Mouse (Mus musculus) layer of hippocampus, postnatal 36 days (tissue): ENCODE data around the gene Fbxl8. TPM values are rescaled to one million over a fixed set of nuclear protein-coding genes. Genes with fewer than 3 reads are reported as not detected.

Experiments used
- DNase-seq, 2 experiments: peaks; one replicate each; pipeline ENCODE4 v3.0.0; 2022
- total RNA-seq, 2 experiments: library from RNA; stranded (reverse); gene quantifications; 2 replicates each; pipeline ENCODE4 v1.2.3; 2021

Gene Fbxl8
- total RNA-seq, 2 experiments from 2014 or later = 1.0 TPM

DNA sequence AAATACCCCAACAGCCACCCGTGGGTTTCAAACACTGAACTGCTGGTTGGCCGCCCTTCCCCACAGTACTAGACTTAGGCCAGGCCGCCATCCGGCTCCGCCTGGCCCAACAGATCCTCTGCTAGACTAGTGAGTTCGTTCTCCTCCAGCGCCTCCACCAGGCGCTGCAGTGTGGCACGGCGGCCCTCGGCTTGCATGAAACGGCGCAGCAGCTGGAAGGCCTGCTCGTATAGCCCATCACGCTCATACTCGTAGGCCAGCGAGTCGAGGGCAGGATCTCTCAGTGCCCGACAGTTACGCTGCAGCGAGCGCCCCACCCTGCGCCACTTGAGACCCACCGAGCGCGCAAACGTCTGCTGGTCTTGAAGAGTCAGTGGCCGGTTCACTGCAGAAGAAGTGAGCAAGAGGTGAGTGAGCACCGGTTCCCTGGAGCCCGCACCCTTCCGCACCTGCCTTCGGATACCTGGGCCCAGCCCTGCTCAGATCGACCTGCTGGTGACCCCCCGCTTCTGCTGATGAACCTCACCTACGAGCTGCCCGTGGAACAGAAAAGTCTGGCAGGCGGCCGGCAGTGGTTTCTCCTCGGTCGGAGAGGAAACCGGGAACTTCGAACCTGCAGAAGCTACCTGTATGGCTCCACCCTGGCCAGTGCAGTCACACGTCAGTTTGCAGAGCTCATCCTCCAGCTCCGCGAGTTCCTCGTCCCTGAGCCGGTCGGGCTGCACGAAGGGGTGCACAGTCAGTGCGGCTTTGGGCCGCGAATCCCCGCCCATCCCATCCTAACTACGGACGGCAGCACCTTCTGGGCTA, 5.3 kb upstream of the Fbxl8 start:
- no peak for DNase-seq

DNA sequence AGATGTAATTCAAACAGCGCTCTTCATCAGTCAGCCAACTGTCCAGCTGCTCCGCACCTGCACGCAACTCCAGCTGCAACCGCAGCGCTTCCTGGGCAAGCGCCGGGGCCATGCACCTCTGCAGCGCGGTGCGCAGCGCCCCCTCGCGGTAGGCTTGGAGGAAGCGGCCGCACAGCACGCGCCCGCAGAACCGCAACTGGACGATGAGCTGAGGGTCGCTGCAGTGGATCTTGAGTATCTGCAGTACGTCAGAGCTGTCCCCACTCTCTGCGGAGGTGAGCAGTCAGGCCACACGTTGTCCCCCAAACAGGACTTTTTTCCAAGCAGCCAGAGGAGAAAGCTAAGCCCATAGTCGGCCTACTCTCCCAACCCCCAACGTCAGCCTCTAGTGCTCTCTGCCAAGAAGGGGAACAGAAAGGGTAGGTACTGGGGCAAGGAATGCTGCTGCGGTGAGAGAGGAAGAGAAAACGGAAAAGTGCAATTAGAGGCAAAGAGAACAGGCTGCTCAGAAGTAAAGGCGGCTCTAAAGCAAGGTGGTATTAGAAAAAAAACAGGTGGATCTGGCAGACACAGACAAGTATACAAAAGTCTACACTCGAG, 4.6 kb upstream of the Fbxl8 start:
- peak; percentile 64 to 70 for DNase-seq

DNA sequence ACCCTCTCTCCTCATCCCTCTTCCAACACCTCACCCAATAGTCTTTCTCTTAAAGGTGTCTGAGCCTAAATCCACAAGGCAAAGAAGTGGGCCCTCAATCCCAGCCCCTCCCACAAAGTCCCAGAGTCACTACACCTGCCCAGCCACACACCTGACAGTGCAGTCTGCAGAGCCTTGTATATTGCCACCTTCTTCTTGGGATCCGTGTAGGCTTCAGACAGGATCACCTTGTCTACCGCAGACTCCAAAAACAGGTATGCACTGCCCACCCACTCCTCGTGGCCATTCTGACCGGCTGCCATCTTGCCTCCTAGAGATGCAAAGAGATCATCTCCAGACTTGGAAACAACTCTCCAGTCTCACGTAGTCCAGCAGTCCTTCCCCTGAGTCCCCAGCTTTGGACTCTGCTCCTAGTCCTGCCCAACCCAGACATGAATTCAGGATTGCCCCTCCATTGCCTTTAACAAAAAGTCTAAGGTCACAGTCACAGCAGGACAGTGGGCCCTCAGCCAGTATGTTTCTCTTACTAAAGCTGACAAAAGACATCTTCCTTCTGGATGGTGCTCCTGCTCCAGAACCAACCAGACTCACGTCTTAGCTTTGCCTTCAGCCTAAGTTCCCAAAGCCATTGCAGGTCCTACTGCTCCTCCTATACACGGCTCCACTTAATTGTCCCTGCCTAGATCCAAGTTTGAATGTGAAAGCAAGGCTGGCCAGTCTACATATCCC, 3.9 kb upstream of the Fbxl8 start:
- DNase-seq = no peak

DNA sequence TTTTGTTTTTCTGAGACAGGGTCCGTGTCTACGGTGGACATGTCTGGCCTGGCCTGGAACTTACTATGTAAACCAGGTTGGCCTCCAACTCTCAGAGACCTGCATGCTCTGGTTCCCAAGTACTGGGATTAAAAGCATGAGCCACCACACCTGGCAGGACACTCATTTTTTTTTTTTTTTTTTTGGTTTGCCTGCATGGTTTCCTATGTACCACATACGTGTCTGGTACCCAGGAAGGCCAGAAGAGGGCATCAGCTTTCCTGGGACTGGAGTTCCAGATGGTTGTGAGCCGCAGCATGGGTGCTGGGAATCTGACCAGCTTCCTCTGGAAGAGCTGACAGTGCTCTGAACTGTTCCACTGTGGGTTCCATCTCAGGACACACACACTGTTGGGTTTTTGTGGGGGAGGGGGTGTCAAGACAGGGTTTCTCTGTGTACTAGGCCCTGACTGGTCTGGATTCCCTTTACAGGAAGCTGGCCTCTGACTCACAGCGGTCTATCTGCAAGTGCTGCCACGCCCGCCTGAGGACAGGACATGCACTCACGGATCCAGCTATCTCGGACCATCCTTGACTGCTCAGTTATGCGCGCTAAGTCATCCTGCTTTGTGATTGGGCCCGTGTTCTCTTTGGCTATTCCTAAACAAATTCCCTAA, 3.0 kb upstream of the Fbxl8 start:
- DNase-seq = no peak

DNA sequence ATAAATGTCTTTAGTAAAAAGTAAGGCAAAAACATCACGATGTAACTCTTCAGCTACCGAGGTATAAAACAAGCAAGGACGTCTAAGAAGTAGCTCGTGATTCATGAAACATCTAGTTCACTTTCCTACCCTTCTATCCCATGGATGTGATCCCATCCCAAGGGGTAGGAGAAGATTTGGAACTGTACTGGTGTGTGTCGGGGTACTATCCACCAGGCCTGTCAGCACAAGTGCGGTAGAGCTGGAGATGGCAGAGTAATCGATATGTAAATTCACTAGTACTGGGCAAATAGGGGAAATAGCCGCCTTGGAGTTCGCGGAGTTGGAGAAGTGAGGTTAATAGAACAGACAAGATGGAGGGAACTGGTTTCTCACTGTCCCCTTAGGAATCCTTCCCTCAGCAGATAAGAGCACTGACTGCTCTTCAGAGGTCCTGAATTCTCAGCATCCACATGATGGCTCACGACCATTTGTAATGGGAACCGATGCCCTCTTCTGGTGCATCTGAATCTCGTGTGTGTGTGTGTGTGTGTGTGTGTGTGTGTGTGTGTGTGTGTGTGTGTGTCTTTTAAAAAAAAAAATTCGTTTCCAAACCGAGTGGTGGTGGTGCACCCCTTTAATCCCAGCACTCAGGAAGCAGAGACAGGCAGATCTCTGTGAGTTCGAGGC, 1.1 kb upstream of the Fbxl8 start:
- DNase-seq = no peak

GRCm38 (mm10) chr8:105265128-105265527, 680 bp downstream of the Fbxl8 start:
- no peak for DNase-seq

- DNase-seq = no peak
Observed at GRCm38 (mm10) chr8:105266775-105267174, 2.3 kb downstream of the Fbxl8 start.

DNA sequence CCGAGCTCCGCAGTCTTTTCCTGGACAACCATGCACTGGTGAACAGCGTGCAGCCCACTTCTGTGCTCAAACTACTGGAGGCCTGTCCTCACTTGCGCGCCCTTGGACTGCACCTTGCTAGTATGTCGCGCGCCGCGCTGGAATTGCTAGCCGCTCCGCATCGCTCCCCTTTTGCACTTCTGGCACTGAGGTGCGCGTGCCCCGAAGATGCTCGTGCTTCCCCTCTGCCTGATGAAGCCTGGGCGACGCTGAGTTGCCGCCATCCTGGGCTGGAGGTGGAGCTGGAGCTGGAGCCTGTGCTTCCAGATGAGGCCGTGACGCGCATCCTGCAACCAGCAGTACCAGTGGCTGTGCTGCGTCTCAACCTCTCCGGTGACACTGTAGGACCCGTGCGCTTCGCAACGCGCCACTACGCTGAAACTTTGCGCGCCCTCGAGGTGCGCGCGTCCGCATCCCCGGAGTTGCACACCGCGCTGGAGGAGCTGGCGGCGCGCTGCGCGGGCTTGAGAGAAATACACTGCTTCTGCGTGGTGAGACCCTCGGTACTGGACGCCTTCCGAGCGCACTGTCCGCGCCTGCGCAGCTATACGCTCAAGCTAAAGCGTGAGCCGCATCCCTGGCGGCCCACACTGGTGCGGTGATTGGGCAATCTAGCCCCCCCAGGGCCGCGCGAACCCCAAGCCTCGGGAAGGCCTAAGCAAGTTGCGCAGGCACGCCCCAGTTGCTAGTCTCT, 4.1 kb downstream of the Fbxl8 start:
- DNase-seq = peak; percentile 70 to 79

DNA sequence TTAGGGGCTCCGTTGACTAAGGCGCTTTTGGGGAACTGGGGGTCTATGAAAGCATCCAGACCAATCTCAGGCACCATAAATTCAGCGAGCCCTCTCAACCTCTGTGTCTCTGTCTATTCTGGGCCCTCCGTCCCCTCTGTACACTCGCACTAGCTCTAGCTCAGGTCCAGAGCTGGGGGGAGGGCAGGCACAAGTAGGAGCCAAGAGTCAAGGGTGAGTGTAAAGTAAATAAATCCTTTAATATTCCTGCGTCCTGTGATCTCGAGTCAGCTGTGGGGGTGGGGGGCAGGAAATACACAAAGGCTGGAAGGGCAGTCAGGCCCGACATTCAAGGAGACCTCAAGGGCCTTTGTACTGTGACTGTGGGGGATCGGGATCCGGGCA, 4.6 kb downstream of the Fbxl8 start:
- no peak for DNase-seq

DNA sequence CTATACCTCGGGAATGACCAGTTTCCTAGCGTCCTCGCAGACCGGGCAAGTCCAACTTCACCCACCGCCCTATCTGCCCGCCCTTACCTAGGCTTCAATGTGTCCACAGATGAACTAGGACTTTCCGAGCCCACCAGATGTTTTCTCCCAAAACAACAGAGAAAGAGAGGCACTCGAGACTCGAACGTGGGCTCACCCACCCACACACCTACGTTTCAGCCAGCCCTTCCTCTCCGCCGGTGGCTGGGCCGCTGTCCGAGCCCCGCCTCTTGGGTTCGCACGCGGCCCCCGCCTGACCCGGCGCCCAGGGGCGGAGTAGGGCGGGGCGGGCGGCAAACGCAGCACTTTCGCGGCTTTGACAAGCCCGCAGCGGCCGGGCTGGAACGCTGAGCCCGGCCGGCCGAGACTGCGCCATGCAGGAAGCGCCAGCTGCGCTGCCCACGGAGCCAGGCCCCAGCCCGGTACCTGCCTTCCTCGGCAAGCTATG, 5.1 kb downstream of the Fbxl8 start, which contains the start of gene Hsf4:
Gene Hsf4 (plus strand): TSS at position 341 of the 487 bp plus-strand sequence.
- no peak for DNase-seq

- no peak for DNase-seq
Observed at GRCm38 (mm10) chr8:105270101-105270915, 5.9 kb downstream of the Fbxl8 start.

DNA sequence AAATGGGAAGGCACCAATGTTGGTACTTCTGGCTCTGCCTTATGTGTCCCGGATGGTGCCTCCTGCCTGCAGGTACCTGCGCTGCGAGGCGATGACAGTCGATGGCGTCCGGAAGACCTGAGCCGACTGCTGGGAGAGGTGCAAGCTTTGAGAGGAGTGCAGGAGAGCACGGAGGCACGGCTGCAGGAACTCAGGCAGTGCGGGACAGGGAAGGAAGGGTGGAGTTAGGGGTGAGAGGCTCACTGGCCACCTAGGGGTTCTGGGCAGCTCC, 6.4 kb downstream of the Fbxl8 start:
- no peak for DNase-seq

GRCm38 (mm10) chr8:105275387-105275786, 10.9 kb downstream of the Fbxl8 start:
- no peak for DNase-seq

GRCm38 (mm10) chr8:105275840-105276239, 11.4 kb downstream of the Fbxl8 start, which contains the start of gene Nol3:
Gene Nol3 (plus strand): TSS chr8:105276140.
- no peak for DNase-seq

GRCm38 (mm10) chr8:105276292-105277120, 12.1 kb downstream of the Fbxl8 start:
- no peak for DNase-seq

DNA sequence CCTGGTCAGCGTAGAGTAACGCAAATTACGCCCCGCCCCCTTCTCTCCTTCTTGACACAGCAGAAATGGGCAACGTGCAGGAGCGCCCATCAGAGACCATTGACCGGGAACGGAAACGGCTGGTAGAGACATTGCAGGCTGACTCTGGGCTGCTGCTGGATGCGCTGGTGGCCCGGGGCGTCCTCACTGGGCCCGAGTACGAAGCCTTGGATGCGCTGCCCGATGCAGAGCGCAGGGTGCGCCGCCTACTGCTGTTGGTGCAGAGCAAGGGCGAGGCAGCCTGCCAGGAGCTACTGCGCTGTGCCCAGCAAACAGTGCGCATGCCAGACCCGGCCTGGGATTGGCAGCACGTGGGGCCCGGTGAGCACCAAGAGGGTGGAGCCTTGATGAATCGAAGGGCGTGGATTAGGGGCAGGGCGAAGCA, 14.5 kb downstream of the Fbxl8 start:
- DNase-seq = peak; percentile 84 to 88

DNA sequence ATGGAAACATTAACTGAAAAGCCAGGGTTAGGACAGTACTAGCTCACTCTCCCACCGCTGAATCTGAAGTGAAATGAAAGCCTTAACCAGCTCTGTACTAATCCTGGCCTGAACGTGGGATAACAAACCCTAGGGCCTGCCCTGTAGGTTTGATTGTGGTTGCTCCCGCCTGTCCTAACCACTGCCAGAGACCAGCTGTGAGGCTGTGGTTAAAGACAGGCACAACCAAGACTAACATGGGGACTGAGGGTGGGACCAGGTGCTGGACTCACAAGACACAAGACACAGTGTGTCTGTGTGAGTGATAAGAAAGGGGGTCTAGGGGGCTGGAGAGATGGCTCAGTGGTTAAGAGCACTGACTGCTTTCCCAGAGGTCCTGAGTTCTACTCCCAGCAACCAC, 16.1 kb downstream of the Fbxl8 start:
- no peak for DNase-seq

- DNase-seq = no peak
Observed at GRCm38 (mm10) chr8:105281821-105282220, 17.4 kb downstream of the Fbxl8 start.

GRCm38 (mm10) chr8:105282239-105282638, 17.8 kb downstream of the Fbxl8 start:
- no peak for DNase-seq

- no peak for DNase-seq
Observed at GRCm38 (mm10) chr8:105283074-105283473, 18.6 kb downstream of the Fbxl8 start.
